Mouse (Mus musculus): Measurements from ENCODE around the gene Il4ra.

DNA sequence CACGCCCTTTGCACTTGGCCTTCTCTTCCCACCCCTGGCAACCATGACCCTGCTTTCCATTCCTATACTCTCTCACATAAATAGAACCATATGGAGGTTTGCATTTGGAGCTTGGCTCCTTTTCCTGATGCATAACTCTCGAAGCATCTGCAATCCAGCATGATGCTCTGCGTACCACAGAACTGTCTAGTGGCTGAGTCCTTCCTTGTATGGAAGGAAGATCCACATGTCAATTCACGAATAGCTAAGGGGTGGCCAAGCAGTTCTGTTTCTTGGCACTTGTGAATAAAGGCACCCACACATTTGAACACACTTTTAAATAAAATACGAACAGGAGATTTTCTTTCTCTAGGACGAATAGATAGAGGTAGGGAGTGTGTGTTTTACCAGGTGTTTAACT is 34.5 kb upstream of the Il4ra start:
- TF ChIP-seq POLR2A (IDR thresholded peaks at IDR 0.05; ENCODE audit: borderline replicate concordance, low read depth, low read length) (no peak), CTCF (IDR thresholded peaks at IDR 0.05; ENCODE audit: low read depth, low read length) (no peak)

All from bone marrow macrophage, adult 2 months (primary cell).